Mouse (Mus musculus) heart, postnatal 0 days (tissue): ENCODE results near the gene Wdr63.

Source experiments
- CTCF ChIP-seq: IDR thresholded peaks from 2 replicates; pipeline ENCODE4 v1.5.1; 2016; ENCODE audit warnings: antibody characterized with exemption, control low read depth, low read depth
- EP300 ChIP-seq: IDR thresholded peaks from 2 replicates; pipeline ENCODE4 v1.6.1; 2016; ENCODE audit warnings: antibody characterized with exemption, low read depth

DNA sequence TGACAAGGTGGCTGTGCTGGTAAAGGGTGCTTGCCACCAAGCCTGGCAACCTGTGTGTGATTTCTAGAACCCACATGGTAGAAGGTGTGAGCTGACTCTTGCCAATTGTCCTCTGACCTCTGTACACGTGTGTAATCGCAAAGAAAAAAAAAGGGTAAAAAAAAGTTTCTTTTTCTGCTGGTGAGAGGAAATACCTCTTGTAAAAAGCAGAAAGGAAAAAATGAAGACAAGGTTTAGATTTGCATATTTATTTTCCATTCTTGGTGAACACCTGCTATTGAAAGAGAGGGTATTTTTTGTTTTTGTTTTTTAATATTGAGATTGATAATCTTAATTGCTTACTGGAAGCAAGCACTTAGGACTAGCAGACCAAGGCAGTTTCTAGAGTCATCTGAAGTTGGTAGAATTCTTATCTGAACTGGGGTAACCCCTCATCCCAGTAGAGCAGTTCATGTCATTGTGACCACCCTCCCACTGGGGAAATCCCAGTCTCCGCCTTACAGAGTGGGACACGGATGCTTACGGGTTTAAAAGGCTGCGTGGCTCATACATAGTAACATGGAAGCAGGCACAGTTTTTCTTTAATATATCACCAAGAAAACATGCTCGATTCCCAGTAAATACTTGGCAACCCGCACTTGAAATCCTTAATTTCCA is 15.0 kb upstream of the Wdr63 start:
- TF ChIP-seq CTCF = no peak
- no peak for TF ChIP-seq EP300
